Mouse (Mus musculus): Measurements from ENCODE around the gene Zbtb42. TPM values are rescaled to one million over a fixed set of nuclear protein-coding genes. Genes with fewer than 3 reads are reported as not detected.

Gene Zbtb42
- polyA plus RNA-seq, 1 experiment from 2014 or later = 5.1 TPM

- Histone ChIP-seq H3K9ac (peak overlapping the region; percentile 88), H3K27ac (no peak overlapping the region), H3K9me3 (no peaks in the 10 kb centered on the region), H3K4me3 (replicated peaks) (peak overlapping the region; percentile 91), H3K4me1 (peaks cover 28% of the 10 kb centered on the region), H3K4me2 (peak overlapping the region; percentile 99), H3K36me3 (replicated peaks) (no peaks in the 10 kb centered on the region), H3K27me3 (peaks cover 37% of the 10 kb centered on the region)
- no peak for ATAC-seq (ENCODE audit: low FRiP score)
- 12% methylated on average over 5 of the region's 5 CpGs for WGBS
These were observed 44.4 kb downstream of the Zbtb42 start for GRCm38 (mm10) chr12:112723028-112723330.

- no peak for ATAC-seq (ENCODE audit: low FRiP score)
- H3K9ac ChIP-seq = no peak overlapping the region
These were observed 44.8 kb downstream of the Zbtb42 start for GRCm38 (mm10) chr12:112723445-112723844.

GRCm38 (mm10) chr12:112724077-112724805 lies 45.6 kb downstream of the Zbtb42 start:
- Histone ChIP-seq H3K27me3 (peaks cover 37% of the 10 kb centered on the region), H3K36me3 (replicated peaks) (no peaks in the 10 kb centered on the region), H3K9ac (no peak overlapping the region), H3K4me2 (no peak overlapping the region), H3K4me3 (replicated peaks) (no peak overlapping the region), H3K9me3 (no peaks in the 10 kb centered on the region), H3K27ac (no peak overlapping the region), H3K4me1 (peaks cover 28% of the 10 kb centered on the region)
- 78% methylated on average over 11 of the region's 11 CpGs for WGBS
- peak; percentile 40; the same call in 1 of the 2 replicates for ATAC-seq (ENCODE audit: low FRiP score)

More at GRCm38 (mm10) chr12:112723445-112723844, 44.8 kb downstream of the Zbtb42 start:
- peaks cover 28% of the 10 kb centered on the region for H3K4me1 ChIP-seq
- H3K4me2 ChIP-seq = peak overlapping the region; percentile 99
- 86% methylated on average over 6 of the region's 6 CpGs for WGBS
- H3K27ac ChIP-seq = no peak overlapping the region
- no peaks in the 10 kb centered on the region for H3K9me3 ChIP-seq
- H3K27me3 ChIP-seq = peaks cover 37% of the 10 kb centered on the region
- peak overlapping the region; percentile 91; the same call in 1 of the 2 replicates for H3K4me3 ChIP-seq (replicated peaks)
- H3K36me3 ChIP-seq (replicated peaks) = no peaks in the 10 kb centered on the region

GRCm38 (mm10) chr12:112727801-112728200 lies 49.2 kb downstream of the Zbtb42 start:
- peaks cover 10% of the 10 kb centered on the region for H3K27me3 ChIP-seq
- no peak overlapping the region for H3K9ac ChIP-seq
- peaks cover 21% of the 10 kb centered on the region for H3K36me3 ChIP-seq (replicated peaks)
- ATAC-seq (ENCODE audit: low FRiP score) = no peak
- H3K27ac ChIP-seq = no peak overlapping the region
- no peak overlapping the region for H3K4me3 ChIP-seq (replicated peaks)
- WGBS = 77% methylated on average over 8 of the region's 8 CpGs
- H3K4me1 ChIP-seq = peaks cover 14% of the 10 kb centered on the region
- no peak overlapping the region for H3K4me2 ChIP-seq
- H3K9me3 ChIP-seq = no peaks in the 10 kb centered on the region

- Histone ChIP-seq H3K9me3 (no peaks in the 10 kb centered on the region), H3K4me3 (replicated peaks) (no peak overlapping the region), H3K4me1 (peaks cover 4% of the 10 kb centered on the region; the same call in 1 of the 2 replicates), H3K36me3 (replicated peaks) (peaks cover 43% of the 10 kb centered on the region), H3K27me3 (no peaks in the 10 kb centered on the region), H3K4me2 (no peak overlapping the region), H3K9ac (no peak overlapping the region), H3K27ac (no peak overlapping the region)
- no peak for ATAC-seq (ENCODE audit: low FRiP score)
- WGBS = 86% methylated on average over 14 of the region's 14 CpGs
These were observed 52.2 kb downstream of the Zbtb42 start for GRCm38 (mm10) chr12:112730808-112731207.

Small RNA genes lying within 50 kb of the gene (microRNA-seq; reads per million reads assigned to microRNA genes)
- gene Mir6939 = 0.97 reads per million

Other genes with a start within 250 kb of the Zbtb42 start
- not detected in 2 replicates for gene A530016L24Rik, start 189.4 kb upstream of the Zbtb42 start, polyA plus RNA-seq (2016; fragmentation: Nextera tagmentation; extraction: Ambion mirVana)
- gene Tmem179, start 162.1 kb upstream of the Zbtb42 start, polyA plus RNA-seq (2016; fragmentation: Nextera tagmentation; extraction: Ambion mirVana) = 10.7 and 11.5 TPM in 2 replicates
- gene Inf2, start 90.0 kb upstream of the Zbtb42 start, polyA plus RNA-seq (2016; fragmentation: Nextera tagmentation; extraction: Ambion mirVana) = 0.70 and 1.3 TPM in 2 replicates
- 2.0 and 2.8 TPM in 2 replicates for gene Adssl1, start 58.8 kb upstream of the Zbtb42 start, polyA plus RNA-seq (2016; fragmentation: Nextera tagmentation; extraction: Ambion mirVana)
- 151 and 173 TPM in 2 replicates for gene Siva1, start 34.1 kb upstream of the Zbtb42 start, polyA plus RNA-seq (2016; fragmentation: Nextera tagmentation; extraction: Ambion mirVana)
- 47.0 and 71.6 TPM in 2 replicates for gene Akt1, start 3.9 kb upstream of the Zbtb42 start, polyA plus RNA-seq (2016; fragmentation: Nextera tagmentation; extraction: Ambion mirVana)
- 14.4 and 16.3 TPM in 2 replicates for gene Cep170b, start 41.6 kb downstream of the Zbtb42 start, polyA plus RNA-seq (2016; fragmentation: Nextera tagmentation; extraction: Ambion mirVana)
- 3.6 and 3.9 TPM in 2 replicates for gene Pld4, start 81.8 kb downstream of the Zbtb42 start, polyA plus RNA-seq (2016; fragmentation: Nextera tagmentation; extraction: Ambion mirVana)
- 0.05 and 0.19 TPM in 2 replicates for gene Ahnak2, start 123.8 kb downstream of the Zbtb42 start, polyA plus RNA-seq (2016; fragmentation: Nextera tagmentation; extraction: Ambion mirVana)
- gene Clba1, start 130.1 kb downstream of the Zbtb42 start, polyA plus RNA-seq (2016; fragmentation: Nextera tagmentation; extraction: Ambion mirVana) = 13.7 and 15.6 TPM in 2 replicates
- 144 and 149 TPM in 2 replicates for gene Cdca4, start 150.6 kb downstream of the Zbtb42 start, polyA plus RNA-seq (2016; fragmentation: Nextera tagmentation; extraction: Ambion mirVana)
- gene Gpr132, start 189.4 kb downstream of the Zbtb42 start, polyA plus RNA-seq (2016; fragmentation: Nextera tagmentation; extraction: Ambion mirVana) = not detected in 2 replicates